Mouse (Mus musculus): ENCODE data around the gene Samd5. TPM values are rescaled to one million over a fixed set of nuclear protein-coding genes. Genes with fewer than 3 reads are reported as not detected.

Gene Samd5
- polyA plus RNA-seq, 1 experiment, result not detected

- Histone ChIP-seq H3K4me3 (ENCODE audit: insufficient read depth, low read depth, low read length) (no peak overlapping the region), H3K27ac (ENCODE audit: insufficient read depth, low read depth, low read length) (no peak overlapping the region), H3K4me1 (ENCODE audit: control insufficient read depth, insufficient read depth, low read length) (no peaks in the 10 kb centered on the region)
- WGBS, result 27% methylated on average over 16 of the region's 16 CpGs
- TF ChIP-seq POLR2A (IDR thresholded peaks at IDR 0.05; ENCODE audit: insufficient read depth, low read depth, low read length) (no peak), CTCF (IDR thresholded peaks at IDR 0.05; ENCODE audit: insufficient read depth, low read depth, low read length) (no peak)
Observed at GRCm38 (mm10) chr10:9693990-9694699, 19.1 kb upstream of the Samd5 start.

GRCm38 (mm10) chr10:9680928-9681327 is 5.9 kb upstream of the Samd5 start:
- no peak overlapping the region for H3K27ac ChIP-seq (ENCODE audit: insufficient read depth, low read depth, low read length)
- no peak for TF ChIP-seq POLR2A (IDR thresholded peaks at IDR 0.05; ENCODE audit: insufficient read depth, low read depth, low read length)
- no peak for TF ChIP-seq CTCF (IDR thresholded peaks at IDR 0.05; ENCODE audit: insufficient read depth, low read depth, low read length)
- no peak overlapping the region for H3K4me3 ChIP-seq (ENCODE audit: insufficient read depth, low read depth, low read length)
- 95% methylated on average over 6 of the region's 6 CpGs for WGBS
- peaks cover 7% of the 10 kb centered on the region for H3K4me1 ChIP-seq (ENCODE audit: control insufficient read depth, insufficient read depth, low read length)

GRCm38 (mm10) chr10:9679911-9680310 is 4.9 kb upstream of the Samd5 start:
- TF ChIP-seq POLR2A (IDR thresholded peaks at IDR 0.05; ENCODE audit: insufficient read depth, low read depth, low read length) (no peak), CTCF (IDR thresholded peaks at IDR 0.05; ENCODE audit: insufficient read depth, low read depth, low read length) (no peak)
- no peak overlapping the region for H3K4me3 ChIP-seq (ENCODE audit: insufficient read depth, low read depth, low read length)
- H3K4me1 ChIP-seq (ENCODE audit: control insufficient read depth, insufficient read depth, low read length), result peaks cover 17% of the 10 kb centered on the region
- WGBS, result 63% methylated on average over 5 of the region's 5 CpGs
- H3K27ac ChIP-seq (ENCODE audit: insufficient read depth, low read depth, low read length), result no peak overlapping the region

- H3K27ac ChIP-seq (ENCODE audit: insufficient read depth, low read depth, low read length), result no peak overlapping the region
- peaks cover 24% of the 10 kb centered on the region for H3K4me1 ChIP-seq (ENCODE audit: control insufficient read depth, insufficient read depth, low read length)
- TF ChIP-seq CTCF (IDR thresholded peaks at IDR 0.05; ENCODE audit: insufficient read depth, low read depth, low read length) (no peak), POLR2A (IDR thresholded peaks at IDR 0.05; ENCODE audit: insufficient read depth, low read depth, low read length) (no peak)
- WGBS, result 31% methylated on average over 5 of the region's 5 CpGs
- H3K4me3 ChIP-seq (ENCODE audit: insufficient read depth, low read depth, low read length), result no peak overlapping the region
Observed at GRCm38 (mm10) chr10:9678071-9678470, 3.1 kb upstream of the Samd5 start.

- peak overlapping the region; percentile 24 for H3K4me3 ChIP-seq (ENCODE audit: insufficient read depth, low read depth, low read length)
- peak; percentile 89 for TF ChIP-seq CTCF (IDR thresholded peaks at IDR 0.05; ENCODE audit: insufficient read depth, low read depth, low read length)
- TF ChIP-seq POLR2A (IDR thresholded peaks at IDR 0.05; ENCODE audit: insufficient read depth, low read depth, low read length), result no peak
- 2% methylated on average over 17 of the region's 17 CpGs for WGBS
- H3K4me1 ChIP-seq (ENCODE audit: control insufficient read depth, insufficient read depth, low read length), result peaks cover 24% of the 10 kb centered on the region
- H3K27ac ChIP-seq (ENCODE audit: insufficient read depth, low read depth, low read length), result no peak overlapping the region
Observed at GRCm38 (mm10) chr10:9676886-9677285, 1.9 kb upstream of the Samd5 start.

GRCm38 (mm10) chr10:9676418-9676786 is 1.4 kb upstream of the Samd5 start:
- H3K27ac ChIP-seq (ENCODE audit: insufficient read depth, low read depth, low read length), result no peak overlapping the region
- WGBS, result 15% methylated on average over 7 of the region's 7 CpGs
- H3K4me3 ChIP-seq (ENCODE audit: insufficient read depth, low read depth, low read length), result no peak overlapping the region
- TF ChIP-seq POLR2A (IDR thresholded peaks at IDR 0.05; ENCODE audit: insufficient read depth, low read depth, low read length) (no peak), CTCF (IDR thresholded peaks at IDR 0.05; ENCODE audit: insufficient read depth, low read depth, low read length) (no peak)
- H3K4me1 ChIP-seq (ENCODE audit: control insufficient read depth, insufficient read depth, low read length), result peaks cover 24% of the 10 kb centered on the region

GRCm38 (mm10) chr10:9675550-9676417 is 776 bp upstream of the Samd5 start:
- H3K4me3 ChIP-seq (ENCODE audit: insufficient read depth, low read depth, low read length), result peak overlapping the region; percentile 50
- H3K4me1 ChIP-seq (ENCODE audit: control insufficient read depth, insufficient read depth, low read length), result peaks cover 24% of the 10 kb centered on the region
- no peak overlapping the region for H3K27ac ChIP-seq (ENCODE audit: insufficient read depth, low read depth, low read length)
- 11% methylated on average over 36 of the region's 36 CpGs for WGBS
- TF ChIP-seq CTCF (IDR thresholded peaks at IDR 0.05; ENCODE audit: insufficient read depth, low read depth, low read length) (no peak), POLR2A (IDR thresholded peaks at IDR 0.05; ENCODE audit: insufficient read depth, low read depth, low read length) (no peak)

- TF ChIP-seq POLR2A (IDR thresholded peaks at IDR 0.05; ENCODE audit: insufficient read depth, low read depth, low read length), result no peak
- TF ChIP-seq CTCF (IDR thresholded peaks at IDR 0.05; ENCODE audit: insufficient read depth, low read depth, low read length), result no peak
- Histone ChIP-seq H3K4me3 (ENCODE audit: insufficient read depth, low read depth, low read length) (no peak overlapping the region), H3K27ac (ENCODE audit: insufficient read depth, low read depth, low read length) (no peak overlapping the region), H3K4me1 (ENCODE audit: control insufficient read depth, insufficient read depth, low read length) (peaks cover 22% of the 10 kb centered on the region)
Observed at GRCm38 (mm10) chr10:9673276-9673675, 1.7 kb downstream of the Samd5 start.

- Histone ChIP-seq H3K27ac (ENCODE audit: insufficient read depth, low read depth, low read length) (no peak overlapping the region), H3K4me3 (ENCODE audit: insufficient read depth, low read depth, low read length) (no peak overlapping the region), H3K4me1 (ENCODE audit: control insufficient read depth, insufficient read depth, low read length) (peaks cover 22% of the 10 kb centered on the region)
- 97% methylated on average over 5 of the region's 5 CpGs for WGBS
- no peak for TF ChIP-seq POLR2A (IDR thresholded peaks at IDR 0.05; ENCODE audit: insufficient read depth, low read depth, low read length)
Observed at GRCm38 (mm10) chr10:9672751-9673150, 2.3 kb downstream of the Samd5 start.

Measured in olfactory bulb, adult 2 months (tissue).